Mouse (Mus musculus) neural tube, embryonic 12.5 days (tissue): ENCODE results near the gene Gm4707. TPM values are rescaled to one million over a fixed set of nuclear protein-coding genes. Genes with fewer than 3 reads are reported as not detected.
"Not testable (repeated sequence)": the region's sequence is repeated elsewhere in the genome, so short reads cannot be mapped to it uniquely, and the experiment has no call there.

ENCODE experiments used
- ATAC-seq: fragments of 200-750 bp; cut with Nextera tagmentation; 2 replicates; pipeline ENCODE4 v1.8.0; 2017; ENCODE audit warnings: low read depth, mild to moderate bottlenecking, moderate TSS enrichment, moderate library complexity; ENCODE audit not compliant: low FRiP score
- H3K27ac ChIP-seq: fragments of 300-500 bp; sonication (generic); 2 replicates; pipeline ENCODE4 v1.5.1; 2016
- H3K27me3 ChIP-seq: fragments of 300-500 bp; sonication (generic); replicated peaks from 2 replicates; pipeline ENCODE4 v1.6.1; 2016; ENCODE audit warnings: mild to moderate bottlenecking
- H3K36me3 ChIP-seq: fragments of 300-500 bp; sonication (generic); 2 replicates; pipeline ENCODE4 v1.6.1; 2016; ENCODE audit warnings: mild to moderate bottlenecking
- H3K4me1 ChIP-seq: fragments of 300-500 bp; sonication (generic); 2 replicates; pipeline ENCODE4 v1.6.1; 2016
- H3K4me2 ChIP-seq: fragments of 300-500 bp; sonication (generic); replicated peaks from 2 replicates; pipeline ENCODE4 v1.6.1; 2016; ENCODE audit warnings: mild to moderate bottlenecking
- H3K4me3 ChIP-seq: fragments of 300-500 bp; sonication (generic); 2 replicates; pipeline ENCODE4 v1.5.1; 2016
- H3K9ac ChIP-seq: fragments of 300-500 bp; sonication (generic); 2 replicates; pipeline ENCODE4 v1.6.1; 2016; ENCODE audit warnings: mild to moderate bottlenecking
- H3K9me3 ChIP-seq: fragments of 300-500 bp; sonication (generic); 2 replicates; pipeline ENCODE4 v1.6.1; 2016; ENCODE audit warnings: mild to moderate bottlenecking
- WGBS: fragments of 180-500 bp; shearing (Covaris S2); methylation state at CpG from one replicate; pipeline ENCODE4 v1.1.7; 2016; 5-methylcytosine and 5-hydroxymethylcytosine counted together
- polyA plus RNA-seq: library from polyadenylated mRNA; unstranded; fragments of >200 nt; fragmentation: Nextera tagmentation; extraction: Ambion mirVana; gene quantifications from 2 replicates; pipeline ENCODE4 v1.2.1, GENCODE M21; 2016

Gene Gm4707
- polyA plus RNA-seq, 1 experiment from 2014 or later: 2.6 TPM

DNA sequence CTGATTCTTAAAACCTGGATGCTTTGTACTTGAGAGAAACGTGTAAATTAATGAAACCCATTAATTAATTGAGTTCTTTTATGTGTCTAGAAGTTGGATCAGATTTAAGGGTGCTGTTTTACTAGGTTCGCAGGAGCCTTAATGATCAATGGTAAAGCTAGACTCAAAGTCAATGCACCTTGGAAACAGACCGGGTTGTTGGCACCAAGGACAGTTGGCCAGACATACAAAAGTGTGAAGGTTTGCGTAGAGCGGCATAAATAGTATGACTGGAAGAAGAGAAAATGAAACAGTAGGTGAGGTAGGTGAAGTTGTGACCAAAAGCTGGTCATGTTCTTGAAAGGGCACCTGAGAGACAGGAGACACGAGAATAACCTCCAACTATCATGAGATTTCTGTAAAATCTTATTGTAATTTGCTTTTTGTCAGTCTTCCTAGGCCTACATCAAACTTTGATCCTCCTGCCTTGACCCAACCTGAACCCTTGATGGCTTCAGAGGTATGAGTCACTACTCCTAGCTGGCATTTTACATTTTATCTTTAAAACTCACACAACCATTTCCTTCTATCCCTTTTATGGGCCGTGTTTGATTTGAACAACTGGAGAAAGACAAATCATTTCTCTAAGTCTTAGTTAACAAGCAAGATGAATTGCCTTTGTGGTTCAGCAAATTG, 16.8 kb upstream of the Gm4707 start:
- Histone ChIP-seq H3K9me3 (no peaks in the 10 kb centered on the region), H3K27me3 (no peaks in the 10 kb centered on the region), H3K4me1 (peaks cover 8% of the 10 kb centered on the region), H3K9ac (no peak overlapping the region), H3K27ac (no peak overlapping the region), H3K36me3 (no peaks in the 10 kb centered on the region), H3K4me3 (peak overlapping the region; percentile 88; the same call in 1 of the 2 replicates), H3K4me2 (peak overlapping the region; percentile 90)
- no peak for ATAC-seq
- 85% methylated on average over 7 of the region's 7 CpGs for WGBS

DNA sequence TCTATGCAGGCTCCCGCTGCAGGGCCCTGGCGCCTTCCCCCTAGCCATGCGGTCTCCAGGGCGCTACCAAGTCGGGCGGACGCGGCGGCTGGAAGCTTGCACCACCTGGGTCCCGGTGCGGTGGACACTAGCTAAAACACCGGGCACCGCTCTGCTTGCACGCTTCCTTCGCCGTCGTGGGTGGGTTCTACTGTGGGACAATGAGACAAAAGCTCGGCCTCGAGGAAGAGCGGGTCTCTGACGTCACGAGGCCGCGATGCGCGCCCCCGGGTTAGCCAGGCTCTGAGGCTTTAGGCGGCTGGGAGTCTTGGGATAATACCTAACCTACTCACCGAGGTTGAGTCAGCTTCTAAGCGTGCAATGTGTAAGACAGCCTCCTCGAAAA, 16.0 kb upstream of the Gm4707 start:
- no peaks in the 10 kb centered on the region for H3K27me3 ChIP-seq
- peak overlapping the region; percentile 90 for H3K4me2 ChIP-seq
- H3K4me1 ChIP-seq: peaks cover 8% of the 10 kb centered on the region
- H3K36me3 ChIP-seq: no peaks in the 10 kb centered on the region
- WGBS: under 1% methylated on average over 31 of the region's 31 CpGs
- ATAC-seq: peak; percentile 89
- H3K9me3 ChIP-seq: no peaks in the 10 kb centered on the region
- peak overlapping the region; percentile 96 for H3K27ac ChIP-seq
- peak overlapping the region; percentile 90 for H3K9ac ChIP-seq
- peak overlapping the region; percentile 88 for H3K4me3 ChIP-seq

- Histone ChIP-seq H3K4me1 (peaks cover 8% of the 10 kb centered on the region), H3K4me3 (peak within 1 kb of the TSS; percentile 88), H3K36me3 (no peaks in the 10 kb centered on the region), H3K9me3 (no peaks in the 10 kb centered on the region), H3K27me3 (no peaks in the 10 kb centered on the region), H3K4me2 (peak within 1 kb of the TSS; percentile 90), H3K27ac (peak within 1 kb of the TSS; percentile 96), H3K9ac (peak within 1 kb of the TSS; percentile 90)
- under 1% methylated on average over 97 of the region's 109 CpGs for WGBS
- ATAC-seq: peak; percentile 95
Observed at GRCm38 (mm10) chr17:71474762-71475704, 15.3 kb upstream of the Gm4707 start, which contains the start of gene Smchd1. Gene Smchd1 (minus strand): TSS chr17:71475343.

DNA sequence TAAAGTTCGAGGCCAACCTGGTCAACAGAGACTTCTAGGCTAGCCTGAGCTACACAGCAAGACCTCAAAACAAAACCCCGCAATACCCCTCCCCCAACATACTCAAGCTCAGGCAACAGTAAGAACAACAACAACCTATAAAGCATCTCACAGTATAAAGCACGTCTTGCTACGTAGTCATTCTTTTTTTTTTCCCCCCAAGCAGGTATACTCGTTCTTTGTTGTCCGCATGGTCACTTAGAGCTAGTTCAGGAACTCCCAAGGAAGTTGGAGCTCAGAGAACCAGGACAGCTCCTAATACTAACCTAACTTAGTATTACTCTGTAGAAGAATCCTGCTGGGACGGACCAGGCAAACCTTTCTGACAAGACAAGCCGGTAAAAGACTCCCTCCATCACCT, 14.4 kb upstream of the Gm4707 start:
- no peaks in the 10 kb centered on the region for H3K9me3 ChIP-seq
- H3K4me1 ChIP-seq: peaks cover 8% of the 10 kb centered on the region
- peak overlapping the region; percentile 90 for H3K9ac ChIP-seq
- H3K4me3 ChIP-seq: peak overlapping the region; percentile 88
- H3K27ac ChIP-seq: no peak overlapping the region
- no peak for ATAC-seq
- 15% methylated on average over 8 of the region's 8 CpGs for WGBS
- H3K4me2 ChIP-seq: peak overlapping the region; percentile 90
- no peaks in the 10 kb centered on the region for H3K36me3 ChIP-seq
- H3K27me3 ChIP-seq: no peaks in the 10 kb centered on the region

DNA sequence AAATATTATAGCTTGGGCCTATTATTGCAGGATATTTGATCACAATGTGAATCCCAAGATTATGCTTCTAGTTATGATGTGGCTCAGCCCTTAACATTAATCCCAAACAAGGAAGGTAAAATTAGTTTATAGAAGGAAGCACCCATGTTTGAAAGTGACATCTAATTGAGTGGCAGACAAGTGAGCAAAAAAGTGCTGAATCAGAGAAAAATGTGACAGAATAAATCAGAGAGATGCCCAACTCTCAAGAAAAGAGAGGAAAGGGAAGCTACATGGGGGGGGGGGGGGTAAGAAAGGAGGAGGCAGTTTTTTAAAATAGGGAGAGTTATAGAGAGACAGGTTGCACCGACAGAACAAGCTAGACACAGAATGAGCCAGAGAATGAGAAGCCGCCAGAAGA, 11.5 kb upstream of the Gm4707 start:
- H3K36me3 ChIP-seq: no peaks in the 10 kb centered on the region
- H3K4me2 ChIP-seq: no peak overlapping the region
- no peaks in the 10 kb centered on the region for H3K27me3 ChIP-seq
- H3K4me3 ChIP-seq: no peak overlapping the region
- H3K4me1 ChIP-seq: peaks cover 8% of the 10 kb centered on the region
- no peak for ATAC-seq
- WGBS: 83% methylated on average over 2 of the region's 2 CpGs
- H3K9ac ChIP-seq: no peak overlapping the region
- no peak overlapping the region for H3K27ac ChIP-seq
- H3K9me3 ChIP-seq: no peaks in the 10 kb centered on the region

DNA sequence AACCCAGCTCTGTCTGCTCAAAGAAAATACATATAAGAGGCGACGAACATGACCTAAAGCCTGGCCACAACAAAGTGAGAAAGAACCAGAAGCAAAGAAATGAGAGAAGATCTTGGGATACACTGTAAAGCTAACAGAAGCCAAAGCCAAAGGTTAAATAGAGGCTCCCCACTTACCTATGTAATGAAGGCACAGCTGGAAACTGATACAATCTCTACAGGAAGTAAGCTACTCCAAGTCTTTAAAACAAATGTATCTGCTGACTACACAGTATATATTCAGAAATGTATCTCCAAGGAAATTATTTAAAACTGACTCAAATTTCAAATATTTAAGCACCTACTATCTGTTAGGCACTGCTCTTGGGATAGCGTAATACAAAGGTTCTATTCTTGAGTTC, 594 bp upstream of the Gm4707 start:
- no peak for ATAC-seq
- H3K4me1 ChIP-seq: no peaks in the 10 kb centered on the region
- no peaks in the 10 kb centered on the region for H3K27me3 ChIP-seq
- 94% methylated on average over 3 of the region's 3 CpGs for WGBS
- H3K27ac ChIP-seq: no peak overlapping the region
- H3K4me2 ChIP-seq: no peak overlapping the region
- H3K36me3 ChIP-seq: peaks cover 31% of the 10 kb centered on the region
- no peak overlapping the region for H3K4me3 ChIP-seq
- H3K9me3 ChIP-seq: no peaks in the 10 kb centered on the region
- no peak overlapping the region for H3K9ac ChIP-seq

DNA sequence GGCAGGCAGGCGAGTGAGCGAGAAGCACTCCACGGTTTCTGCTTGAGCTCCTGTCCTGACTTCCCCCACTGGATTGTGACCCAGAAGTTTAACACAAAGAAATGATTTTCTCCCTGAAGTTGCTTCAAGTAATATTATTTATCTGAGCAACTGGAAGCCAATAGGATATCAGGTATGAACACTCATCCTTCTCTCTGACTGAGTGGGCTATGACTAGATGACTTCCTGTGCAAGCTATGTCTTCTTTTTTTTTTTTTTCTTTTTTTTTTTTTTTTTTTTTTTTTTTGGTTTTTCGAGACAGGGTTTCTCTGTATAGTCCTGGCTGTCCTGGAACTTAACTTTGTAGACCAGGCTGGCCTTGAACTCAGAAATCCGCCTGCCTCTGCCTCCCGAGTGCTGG, 2.4 kb downstream of the Gm4707 start:
- H3K4me2 ChIP-seq, H3K4me1 ChIP-seq, ATAC-seq, H3K9ac ChIP-seq, H3K27me3 ChIP-seq, H3K9me3 ChIP-seq, H3K4me3 ChIP-seq, H3K27ac ChIP-seq: not testable (repeated sequence)
- WGBS: 94% methylated on average over 6 of the region's 6 CpGs
- H3K36me3 ChIP-seq: peaks cover 33% of the 10 kb centered on the region

- 96% methylated on average over 6 of the region's 6 CpGs for WGBS
- ATAC-seq: no peak
Observed at GRCm38 (mm10) chr17:71445191-71445590, 14.5 kb downstream of the Gm4707 start.

DNA sequence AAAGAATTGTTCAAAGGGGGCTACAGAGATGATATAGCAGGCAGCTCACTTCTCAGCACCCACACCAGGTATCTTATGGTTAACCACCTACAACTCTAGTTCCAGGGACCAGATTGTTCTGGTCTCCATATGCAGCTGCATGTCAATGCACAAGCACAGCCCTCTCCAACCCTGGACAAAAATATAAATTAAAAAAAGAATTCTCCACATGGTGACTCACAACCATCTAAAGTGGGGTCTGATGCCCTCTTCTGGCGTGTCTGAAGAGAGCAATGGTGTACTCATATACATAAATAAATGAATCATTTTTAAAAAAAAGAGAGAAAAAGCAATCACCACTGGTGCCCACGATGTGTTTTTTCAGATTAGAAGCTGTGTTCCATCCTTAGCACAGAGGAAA, 15.0 kb downstream of the Gm4707 start:
- Histone ChIP-seq H3K4me2 (no peak overlapping the region), H3K27ac (no peak overlapping the region), H3K36me3 (peaks cover 24% of the 10 kb centered on the region), H3K9ac (no peak overlapping the region), H3K4me1 (no peaks in the 10 kb centered on the region), H3K4me3 (no peak overlapping the region), H3K27me3 (no peaks in the 10 kb centered on the region), H3K9me3 (no peaks in the 10 kb centered on the region)
- 88% methylated on average over 2 of the region's 2 CpGs for WGBS
- ATAC-seq: no peak

More at GRCm38 (mm10) chr17:71445191-71445590, 14.5 kb downstream of the Gm4707 start:
- H3K4me1 ChIP-seq: no peaks in the 10 kb centered on the region
- no peak overlapping the region for H3K4me2 ChIP-seq
- no peak overlapping the region for H3K4me3 ChIP-seq
- H3K36me3 ChIP-seq: peaks cover 24% of the 10 kb centered on the region
- no peak overlapping the region for H3K27ac ChIP-seq
- H3K9ac ChIP-seq: no peak overlapping the region
- H3K9me3 ChIP-seq: no peaks in the 10 kb centered on the region
- H3K27me3 ChIP-seq: no peaks in the 10 kb centered on the region

- WGBS: 98% methylated on average over 3 of the region's 3 CpGs
- no peak for ATAC-seq
- peaks cover 24% of the 10 kb centered on the region for H3K36me3 ChIP-seq
Observed at GRCm38 (mm10) chr17:71444126-71444525, 15.6 kb downstream of the Gm4707 start.

DNA sequence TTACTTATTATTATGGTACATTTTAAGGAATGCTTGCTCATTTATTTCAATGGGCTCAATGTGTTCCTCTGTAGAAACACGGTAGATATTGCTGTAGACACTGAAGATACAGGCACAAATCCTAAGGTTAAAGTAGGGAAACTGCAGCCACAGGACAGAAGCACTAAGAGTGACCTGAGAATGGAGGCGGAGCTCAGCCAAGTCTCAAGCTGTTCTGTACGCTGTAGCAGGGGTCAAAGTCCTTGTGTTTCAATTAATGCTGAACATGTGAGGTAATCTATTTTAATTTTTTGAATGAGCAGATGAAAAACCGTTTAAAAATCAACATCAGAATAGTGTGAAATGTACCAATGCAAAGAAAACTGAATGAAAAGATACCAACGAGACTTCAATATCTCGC, 16.4 kb downstream of the Gm4707 start:
- ATAC-seq: no peak
- H3K36me3 ChIP-seq: peaks cover 24% of the 10 kb centered on the region
- no peaks in the 10 kb centered on the region for H3K27me3 ChIP-seq
- H3K4me3 ChIP-seq: no peak overlapping the region
- no peaks in the 10 kb centered on the region for H3K9me3 ChIP-seq
- no peak overlapping the region for H3K9ac ChIP-seq
- H3K4me1 ChIP-seq: no peaks in the 10 kb centered on the region
- no peak overlapping the region for H3K27ac ChIP-seq
- H3K4me2 ChIP-seq: no peak overlapping the region
- WGBS: 91% methylated on average over 6 of the region's 6 CpGs

More at GRCm38 (mm10) chr17:71444126-71444525, 15.6 kb downstream of the Gm4707 start:
- Histone ChIP-seq H3K27me3 (no peaks in the 10 kb centered on the region), H3K4me2 (no peak overlapping the region), H3K27ac (no peak overlapping the region), H3K9ac (no peak overlapping the region), H3K4me1 (no peaks in the 10 kb centered on the region), H3K4me3 (no peak overlapping the region), H3K9me3 (no peaks in the 10 kb centered on the region)

DNA sequence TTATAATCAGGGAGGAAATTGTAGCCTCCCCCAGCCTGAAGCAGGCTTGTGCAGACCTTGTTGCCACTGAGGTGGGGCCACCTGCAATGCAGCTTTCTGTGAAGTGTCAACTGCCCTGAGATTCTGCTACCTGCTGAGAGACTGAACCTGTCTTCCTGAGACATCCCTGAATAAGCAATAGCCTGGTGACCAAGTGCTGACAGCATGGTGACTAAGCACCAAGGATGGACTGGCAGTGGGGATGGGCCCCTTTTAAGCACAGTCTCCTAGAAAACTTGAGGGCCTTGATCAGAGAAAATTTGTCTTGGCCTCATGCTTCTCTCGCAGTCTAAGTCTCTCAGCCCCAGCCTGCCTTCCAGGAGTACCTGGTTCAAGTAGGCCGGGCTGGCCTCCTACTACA, 37.2 kb downstream of the Gm4707 start:
- H3K4me3 ChIP-seq, H3K27me3 ChIP-seq, H3K4me2 ChIP-seq, H3K4me1 ChIP-seq, ATAC-seq, H3K27ac ChIP-seq, H3K9ac ChIP-seq, H3K9me3 ChIP-seq: not testable (repeated sequence)
- WGBS: 94% methylated on average over 2 of the region's 2 CpGs
- H3K36me3 ChIP-seq: peaks cover 39% of the 10 kb centered on the region
